Mouse (Mus musculus) kidney, postnatal 14 days (tissue): ENCODE data around the gene Pip.

Source experiments
- DNase-seq: peaks from one replicate; pipeline ENCODE4 v3.0.0; 2022; ENCODE audit warnings: mixed read lengths

Pip gene

DNA sequence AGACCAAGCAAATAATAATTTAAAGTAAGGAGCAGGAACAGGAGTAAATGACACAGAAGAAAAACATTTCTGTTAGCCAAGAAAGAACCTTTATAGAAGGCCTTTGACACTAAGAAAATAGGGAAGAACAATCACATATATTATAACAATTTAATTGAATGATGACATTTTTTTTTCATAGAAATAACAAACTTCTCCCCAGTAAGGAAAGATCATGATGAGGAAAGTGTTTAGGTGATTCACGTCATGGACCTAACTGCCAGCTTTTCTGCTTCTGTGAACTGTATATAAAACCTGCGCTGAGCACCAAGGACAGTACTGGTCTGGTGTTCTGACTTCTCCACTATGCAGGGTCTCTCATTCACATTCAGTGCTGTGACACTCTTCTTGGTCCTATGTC is at the start of gene Pip:
Gene Pip, plus strand, starts transcription at position 301 of the 400 bp plus-strand sequence.
- no peak for DNase-seq

DNA sequence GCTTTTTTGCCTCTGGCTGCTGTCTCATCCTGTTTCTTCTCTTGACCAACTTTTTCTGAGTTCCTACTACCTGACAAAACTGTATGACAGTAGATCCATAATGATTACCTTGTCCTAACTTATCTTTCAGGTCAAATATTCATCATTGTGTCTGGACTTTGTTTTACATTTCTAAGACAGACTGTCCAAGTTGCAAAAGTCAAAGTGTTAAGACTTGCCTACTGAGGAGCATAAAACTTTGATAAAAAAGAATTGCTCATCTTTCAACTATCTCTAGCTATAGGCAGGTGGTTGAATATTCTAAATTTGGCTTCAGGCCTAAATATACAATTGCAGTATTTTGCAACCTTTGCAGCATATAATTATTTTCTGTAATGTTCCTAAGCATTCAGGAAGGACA is 23.2 kb upstream of the Pip start:
- DNase-seq: no peak

DNA sequence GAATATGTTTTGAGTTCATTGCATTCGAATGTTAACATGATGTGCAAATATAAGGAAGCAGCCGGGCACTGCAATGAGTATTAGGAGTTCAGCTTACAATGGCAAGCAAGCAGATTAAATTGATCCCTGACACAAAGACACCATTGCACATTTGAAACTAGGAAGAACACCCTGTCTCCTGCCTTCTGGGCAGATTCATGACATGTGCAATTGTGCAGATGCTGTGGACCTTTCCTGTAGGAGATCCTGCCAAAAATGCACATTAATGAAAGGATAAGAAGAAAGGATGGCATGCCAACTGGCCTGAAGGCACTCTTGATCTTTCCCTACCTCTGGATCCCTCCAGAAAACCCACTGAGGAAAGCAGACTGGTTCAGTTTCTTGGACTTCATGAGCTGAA is 17.8 kb upstream of the Pip start:
- no peak for DNase-seq

DNA sequence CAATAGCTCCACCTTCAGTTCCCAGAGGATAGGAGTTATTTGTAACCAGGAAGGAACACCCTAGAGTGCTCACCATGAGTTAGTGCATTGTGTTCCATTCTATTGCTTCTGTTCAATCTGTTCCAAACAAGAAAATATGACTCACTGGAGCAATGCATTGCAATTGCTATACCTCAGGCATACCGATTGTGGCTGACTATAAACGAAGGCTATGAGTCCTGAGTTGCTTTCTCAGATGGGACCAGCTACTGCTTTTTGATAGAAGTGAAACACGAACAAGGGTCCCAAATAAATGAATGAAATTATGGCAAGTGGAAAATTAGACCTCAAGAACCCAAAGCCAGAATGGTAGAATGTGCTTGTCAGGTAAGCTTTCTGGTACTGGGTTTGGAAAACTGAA is 5.4 kb downstream of the Pip start, which contains the start of gene Sval2:
Gene Sval2, plus strand, starts transcription at position 301 of the 400 bp plus-strand sequence.
- DNase-seq: no peak

DNA sequence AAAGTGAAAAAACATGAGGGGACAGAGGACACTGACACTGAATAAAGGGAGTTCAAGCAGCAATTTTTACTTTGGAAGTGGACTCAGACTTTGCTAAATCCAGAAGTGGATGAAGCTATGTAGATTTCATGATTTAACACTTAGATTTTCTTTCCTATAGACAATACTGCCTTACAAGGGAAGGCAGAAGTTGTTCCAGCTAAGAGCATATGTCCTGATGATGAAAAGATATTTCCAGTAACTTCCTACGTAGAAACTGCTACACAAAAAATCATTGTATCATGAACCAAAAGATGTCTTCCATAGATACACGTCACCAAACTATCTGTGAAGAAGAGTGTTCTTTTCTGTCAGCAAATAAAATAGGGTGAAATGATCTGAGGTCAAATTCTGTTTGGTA is 16.7 kb downstream of the Pip start:
- DNase-seq: no peak
